Mouse (Mus musculus): ENCODE measurements around the gene 1700001J03Rik.

DNA sequence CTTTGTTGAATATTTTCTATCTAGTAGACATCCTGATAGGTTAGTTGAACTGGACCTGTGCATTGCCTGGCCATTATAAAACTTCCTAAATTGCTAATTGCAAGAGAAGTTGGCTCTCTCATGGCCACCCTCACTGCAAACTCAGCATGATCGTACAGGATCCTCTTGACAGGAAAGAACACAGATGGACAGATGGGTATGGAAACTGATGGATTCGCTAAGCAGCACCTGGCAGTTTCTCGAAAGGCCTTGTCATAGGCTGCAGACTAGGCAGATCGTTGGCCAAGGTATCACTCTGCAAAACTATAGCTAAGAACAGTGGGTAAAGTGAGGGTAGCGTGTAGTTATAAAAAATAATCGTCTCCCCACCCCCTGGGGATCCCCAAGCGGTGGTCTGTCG is 8.3 kb upstream of the 1700001J03Rik start:
- TF ChIP-seq POLR2A (IDR thresholded peaks at IDR 0.05; ENCODE audit: borderline replicate concordance, insufficient read depth, low read length) (no peak), CTCF (IDR thresholded peaks at IDR 0.05; ENCODE audit: borderline replicate concordance, insufficient read depth, low read depth, low read length) (no peak)

Measured in cerebellum, adult 2 months (tissue).